Mouse (Mus musculus) ES-Bruce4 (cell line): ENCODE data around the gene Slc7a8. TPM values are rescaled to one million over a fixed set of nuclear protein-coding genes. Genes with fewer than 3 reads are reported as not detected.

Experiments used
- H3K27ac ChIP-seq: 2 replicates; pipeline ENCODE4 v1.5.1; 2012; ENCODE audit warnings: low read length, inconsistent platforms; ENCODE audit not compliant: insufficient read depth
- H3K27me3 ChIP-seq: 2 replicates; pipeline ENCODE4 v1.6.1; 2012; ENCODE audit warnings: mild to moderate bottlenecking, low read length, inconsistent platforms; ENCODE audit not compliant: control insufficient read depth, poor library complexity, insufficient read depth, severe bottlenecking
- H3K36me3 ChIP-seq: 2 replicates; pipeline ENCODE4 v1.6.1; 2012; ENCODE audit warnings: inconsistent platforms, mild to moderate bottlenecking, low read length, moderate library complexity; ENCODE audit not compliant: control insufficient read depth, poor library complexity, insufficient read depth, severe bottlenecking
- H3K4me1 ChIP-seq: one replicate; pipeline ENCODE4 v1.8.1; 2011; ENCODE audit warnings: low read length; ENCODE audit not compliant: control insufficient read depth, insufficient read depth
- H3K4me3 ChIP-seq: 2 replicates; pipeline ENCODE4 v1.5.1; 2011; ENCODE audit warnings: low read depth, mild to moderate bottlenecking, low read length
- H3K9ac ChIP-seq: 2 replicates; pipeline ENCODE4 v1.6.1; 2012; ENCODE audit warnings: low read depth, mild to moderate bottlenecking, inconsistent platforms; ENCODE audit not compliant: poor library complexity, severe bottlenecking
- H3K9me3 ChIP-seq: replicated peaks from 2 replicates; pipeline ENCODE4 v1.6.1; 2012; ENCODE audit warnings: mild to moderate bottlenecking, low read length, inconsistent platforms; ENCODE audit not compliant: control insufficient read depth, poor library complexity, insufficient read depth, severe bottlenecking
- CTCF ChIP-seq: IDR thresholded peaks from one replicate; pipeline ENCODE4 v1.8.1; 2011; ENCODE audit warnings: low read depth, low read length
- EP300 ChIP-seq: IDR thresholded peaks from 2 replicates; pipeline ENCODE4 v1.6.1; 2011; ENCODE audit warnings: low read depth, low read length; ENCODE audit not compliant: insufficient read depth
- POLR2A ChIP-seq: IDR thresholded peaks from one replicate; pipeline ENCODE4 v1.8.1; 2011; ENCODE audit warnings: low read length; ENCODE audit not compliant: insufficient read depth
- polyA plus RNA-seq: library from polyadenylated mRNA; stranded (reverse); fragments of >200 nt; gene quantifications from 2 replicates; pipeline ENCODE4 v1.2.4, GENCODE M21; 2011; ENCODE audit warnings: low read depth; ENCODE audit not compliant: missing spikeins, insufficient read depth, insufficient read length

The Slc7a8 gene
- polyA plus RNA-seq = 2.0 and 2.3 TPM in 2 replicates

- H3K27ac ChIP-seq = no peak within 1 kb of the TSS
- 0 out of 2 replicates have a peak, but pooled peaks cover 4% of the 10 kb centered on the region for H3K27me3 ChIP-seq
- H3K4me1 ChIP-seq = no peaks in the 10 kb centered on the region
- H3K36me3 ChIP-seq = no peaks in the 10 kb centered on the region
- peak within 1 kb of the TSS; percentile 0; the same call in 1 of the 2 replicates for H3K9ac ChIP-seq
- TF ChIP-seq EP300 (no peak), POLR2A (no peak), CTCF (no peak)
- H3K9me3 ChIP-seq = no peaks in the 10 kb centered on the region
- peak within 1 kb of the TSS; percentile 47 for H3K4me3 ChIP-seq
Measured at GRCm38 (mm10) chr14:54781610-54782365, at the start of gene Slc7a8. TSS of gene Slc7a8 (minus strand) at chr14:54781946.

- Histone ChIP-seq H3K4me1 (no peaks in the 10 kb centered on the region), H3K4me3 (no peak overlapping the region), H3K36me3 (no peaks in the 10 kb centered on the region), H3K27ac (no peak overlapping the region), H3K9me3 (no peaks in the 10 kb centered on the region), H3K27me3 (no peaks in the 10 kb centered on the region), H3K9ac (no peak overlapping the region)
- no peak for TF ChIP-seq POLR2A
- no peak for TF ChIP-seq CTCF
- TF ChIP-seq EP300 = no peak
Measured at GRCm38 (mm10) chr14:54823716-54824115, 42.0 kb upstream of the Slc7a8 start.

GRCm38 (mm10) chr14:54822301-54822700 is 40.6 kb upstream of the Slc7a8 start:
- Histone ChIP-seq H3K4me3 (no peak overlapping the region), H3K9ac (no peak overlapping the region), H3K27me3 (no peaks in the 10 kb centered on the region), H3K27ac (no peak overlapping the region), H3K36me3 (no peaks in the 10 kb centered on the region), H3K9me3 (no peaks in the 10 kb centered on the region), H3K4me1 (no peaks in the 10 kb centered on the region)
- TF ChIP-seq CTCF (no peak), POLR2A (no peak), EP300 (no peak)

GRCm38 (mm10) chr14:54817791-54818190 is 36.0 kb upstream of the Slc7a8 start:
- Histone ChIP-seq H3K4me1 (no peaks in the 10 kb centered on the region), H3K27me3 (no peaks in the 10 kb centered on the region; the same call in 1 of the 2 replicates)

GRCm38 (mm10) chr14:54815737-54816136 is 34.0 kb upstream of the Slc7a8 start:
- no peak overlapping the region for H3K9ac ChIP-seq
- H3K27me3 ChIP-seq = no peaks in the 10 kb centered on the region; the same call in none of the 2 replicates
- no peak for TF ChIP-seq EP300
- no peak for TF ChIP-seq CTCF
- no peak for TF ChIP-seq POLR2A
- no peak overlapping the region for H3K4me3 ChIP-seq
- no peaks in the 10 kb centered on the region; the same call in 1 of the 2 replicates for H3K9me3 ChIP-seq
- H3K36me3 ChIP-seq = no peaks in the 10 kb centered on the region
- no peak overlapping the region for H3K27ac ChIP-seq
- H3K4me1 ChIP-seq = no peaks in the 10 kb centered on the region

More at GRCm38 (mm10) chr14:54817791-54818190, 36.0 kb upstream of the Slc7a8 start:
- no peaks in the 10 kb centered on the region for H3K36me3 ChIP-seq
- H3K27ac ChIP-seq = no peak overlapping the region
- peak; percentile 45 for TF ChIP-seq CTCF
- no peak for TF ChIP-seq EP300
- no peak for TF ChIP-seq POLR2A
- no peak overlapping the region for H3K4me3 ChIP-seq
- no peaks in the 10 kb centered on the region for H3K9me3 ChIP-seq
- H3K9ac ChIP-seq = no peak overlapping the region

GRCm38 (mm10) chr14:54813991-54814390 is 32.2 kb upstream of the Slc7a8 start, which contains the start of gene Rnf212b:
TSS of gene Rnf212b (plus strand) at chr14:54814141.
- TF ChIP-seq CTCF (no peak), POLR2A (no peak), EP300 (0 out of 2 replicates have a peak, but pooled peaks have one; percentile 16)
- Histone ChIP-seq H3K9me3 (no peaks in the 10 kb centered on the region; the same call in 1 of the 2 replicates), H3K27me3 (peaks cover 2% of the 10 kb centered on the region), H3K4me1 (no peaks in the 10 kb centered on the region), H3K27ac (no peak within 1 kb of the TSS), H3K36me3 (no peaks in the 10 kb centered on the region), H3K9ac (no peak within 1 kb of the TSS), H3K4me3 (peak within 1 kb of the TSS; percentile 16)
